Mouse (Mus musculus): Measurements from ENCODE around the gene Rimklb.
"Not testable (repeated sequence)": the region's sequence is repeated elsewhere in the genome, so short reads cannot be mapped to it uniquely, and the experiment has no call there.

Rimklb gene

GRCm38 (mm10) chr6:122498661-122499060, at the start of gene Rimklb:
Gene Rimklb (minus strand): TSS chr6:122498761.
- DNase-seq = no peak

- DNase-seq = no peak
These were observed 47.4 kb upstream of the Rimklb start for GRCm38 (mm10) chr6:122545948-122546347.

DNA sequence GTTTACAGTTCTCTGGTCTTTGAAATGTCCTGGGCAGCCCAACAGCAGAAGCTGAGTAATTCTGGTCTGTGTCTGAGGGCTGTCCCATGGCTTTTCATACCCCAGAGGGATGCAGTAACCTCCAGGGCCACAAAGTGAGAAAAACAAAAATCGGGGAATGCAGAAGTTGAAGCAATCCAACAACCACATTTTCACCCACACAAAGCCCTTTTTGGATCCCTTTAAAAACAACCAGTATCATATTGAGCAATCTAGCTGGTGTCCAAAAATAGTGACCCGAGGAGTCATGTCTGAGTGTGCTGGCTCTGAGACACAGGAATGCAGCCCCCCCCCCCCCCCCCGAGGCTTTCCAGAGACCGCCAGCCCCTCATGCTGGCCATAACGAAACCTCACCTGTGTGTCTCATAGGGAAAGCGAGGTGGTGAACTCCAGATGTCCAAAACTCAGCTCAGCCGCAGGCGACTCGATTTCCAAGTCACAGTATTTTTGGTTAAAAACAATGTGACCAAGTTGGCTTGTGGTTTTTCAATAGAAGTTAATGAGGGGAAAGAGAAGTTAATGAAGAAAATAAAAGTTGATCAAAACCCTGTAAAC, 46.8 kb upstream of the Rimklb start:
- DNase-seq = no peak

- no peak for DNase-seq
These were observed 46.1 kb upstream of the Rimklb start for GRCm38 (mm10) chr6:122544672-122545071.

- DNase-seq = no peak
These were observed 45.0 kb upstream of the Rimklb start for GRCm38 (mm10) chr6:122543574-122543973.

DNA sequence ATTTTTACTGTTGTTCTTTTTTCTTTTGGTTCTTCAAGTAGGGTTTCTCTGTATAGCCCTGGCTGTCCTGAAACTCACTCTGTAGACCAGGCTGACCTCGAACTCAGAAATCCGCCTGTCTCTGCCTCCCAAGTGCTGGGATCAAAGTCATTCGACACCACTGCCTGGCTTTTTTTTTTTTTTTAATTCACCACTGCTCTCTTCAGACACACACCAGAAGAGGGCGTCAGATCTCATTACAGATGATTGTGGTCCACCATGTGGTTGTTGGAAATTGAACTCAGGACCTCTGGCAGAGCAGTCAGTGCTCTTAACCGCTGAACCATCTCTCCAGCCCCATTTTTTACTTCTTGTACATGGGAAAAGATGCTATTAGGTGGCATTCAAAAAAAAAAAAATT, 43.9 kb upstream of the Rimklb start:
- DNase-seq = not testable (repeated sequence)

- no peak for DNase-seq
These were observed 41.0 kb upstream of the Rimklb start for GRCm38 (mm10) chr6:122539564-122539963.

GRCm38 (mm10) chr6:122534032-122534431, 35.5 kb upstream of the Rimklb start:
- no peak for DNase-seq

- DNase-seq = peak; percentile 71
These were observed 34.3 kb upstream of the Rimklb start for GRCm38 (mm10) chr6:122532883-122533302.

DNA sequence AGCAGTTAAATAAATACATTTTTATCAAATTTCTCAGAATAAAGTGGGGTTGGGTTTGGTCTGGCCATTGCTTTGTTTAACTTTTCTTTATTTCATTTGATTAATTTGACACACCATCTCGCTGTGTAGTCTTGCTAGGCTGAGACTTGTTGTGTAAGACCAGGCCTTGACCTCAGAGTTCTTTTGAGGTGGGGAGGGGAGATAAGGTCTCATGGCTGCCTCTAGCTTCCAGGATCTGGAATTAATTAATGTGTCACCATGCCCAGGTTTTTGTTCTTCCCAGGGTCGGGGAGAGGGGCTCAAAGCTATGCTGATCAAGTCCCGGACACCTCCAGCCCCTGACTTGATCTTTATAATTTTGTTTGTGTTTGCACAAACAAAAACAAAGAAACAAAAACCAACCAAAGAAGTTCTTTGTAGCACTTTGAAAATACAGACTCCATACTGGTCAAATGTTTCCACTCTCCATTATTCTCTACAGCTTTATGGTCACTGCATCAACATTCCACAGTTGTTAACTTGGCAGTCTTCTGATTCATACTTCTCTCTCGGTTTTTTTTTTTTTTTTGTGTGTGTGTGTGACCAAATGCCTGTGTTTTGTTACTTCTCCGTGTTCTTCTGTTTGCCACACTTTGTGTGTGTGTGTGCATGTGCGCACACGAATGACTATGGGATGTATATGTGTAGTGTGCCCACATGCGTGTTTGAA, 33.1 kb upstream of the Rimklb start:
- DNase-seq = no peak

DNA sequence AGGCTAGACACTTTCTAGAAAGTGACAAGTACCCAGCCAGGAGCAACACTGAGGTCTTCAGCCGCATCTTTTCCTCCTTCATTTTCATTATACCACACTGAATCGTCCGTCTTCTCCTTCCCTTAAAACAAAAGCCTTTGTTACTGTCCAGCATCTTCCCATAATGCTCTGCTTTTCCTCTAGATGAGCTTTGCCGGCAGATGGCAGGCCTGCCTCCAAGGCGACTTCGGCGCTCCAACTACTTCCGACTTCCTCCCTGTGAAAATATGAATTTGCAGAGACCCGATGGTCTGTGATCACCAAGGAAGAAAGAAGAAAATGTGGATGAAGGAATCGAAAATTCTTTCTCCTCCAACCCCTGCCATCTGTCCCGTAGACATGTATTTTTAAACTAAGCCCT, 29.6 kb upstream of the Rimklb start:
- no peak for DNase-seq

DNA sequence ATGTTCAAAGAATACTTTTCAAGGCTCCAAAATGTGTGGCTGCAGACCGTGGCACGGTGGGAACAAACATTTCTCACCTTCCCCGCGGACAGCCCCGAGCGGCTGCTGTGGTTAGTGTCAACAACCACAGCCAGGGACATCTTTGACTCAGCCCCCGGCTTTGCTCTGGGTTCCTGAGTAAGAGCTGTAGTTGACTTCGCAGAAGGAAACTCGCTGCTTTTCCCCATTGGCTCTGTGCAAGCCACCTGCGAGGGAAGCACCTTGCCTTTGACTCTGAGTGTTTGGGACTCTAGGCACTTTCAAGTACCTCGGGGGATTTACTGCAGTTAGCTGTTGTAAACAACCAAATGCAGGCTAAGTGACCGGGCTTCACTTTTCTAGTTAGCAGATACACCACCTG, 29.0 kb upstream of the Rimklb start:
- no peak for DNase-seq

- DNase-seq = no peak
These were observed 24.7 kb upstream of the Rimklb start for GRCm38 (mm10) chr6:122523289-122523688.

- peak; percentile 56 for DNase-seq
These were observed 24.0 kb upstream of the Rimklb start for GRCm38 (mm10) chr6:122522595-122522994.

- peak; percentile 27 for DNase-seq
These were observed 20.8 kb upstream of the Rimklb start for GRCm38 (mm10) chr6:122519384-122519783.

DNA sequence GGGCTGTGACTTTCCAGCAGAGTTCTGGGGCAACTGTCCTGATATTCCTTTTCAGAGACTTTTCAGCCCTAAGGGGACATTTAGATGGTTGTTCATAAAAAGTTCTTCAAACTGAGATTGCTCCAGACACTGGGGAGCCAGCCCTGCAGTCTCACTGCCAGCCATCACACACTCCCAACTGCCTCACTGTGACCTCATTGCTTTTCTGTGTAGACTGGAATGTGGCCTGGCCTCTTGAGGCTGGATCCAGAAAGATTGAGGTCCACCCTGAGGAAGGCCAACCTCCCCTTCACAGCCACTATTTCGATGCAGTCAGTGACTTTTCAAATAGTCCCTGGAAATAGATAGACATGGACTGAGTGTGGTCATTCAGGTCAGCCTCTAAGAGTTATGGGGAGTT, 19.1 kb upstream of the Rimklb start:
- DNase-seq = no peak

- not testable (repeated sequence) for DNase-seq
These were observed 17.2 kb upstream of the Rimklb start for GRCm38 (mm10) chr6:122515762-122516161.

- DNase-seq = no peak
These were observed 15.8 kb upstream of the Rimklb start for GRCm38 (mm10) chr6:122514312-122514711.

GRCm38 (mm10) chr6:122512914-122513878, 14.6 kb upstream of the Rimklb start:
- no peak for DNase-seq

DNA sequence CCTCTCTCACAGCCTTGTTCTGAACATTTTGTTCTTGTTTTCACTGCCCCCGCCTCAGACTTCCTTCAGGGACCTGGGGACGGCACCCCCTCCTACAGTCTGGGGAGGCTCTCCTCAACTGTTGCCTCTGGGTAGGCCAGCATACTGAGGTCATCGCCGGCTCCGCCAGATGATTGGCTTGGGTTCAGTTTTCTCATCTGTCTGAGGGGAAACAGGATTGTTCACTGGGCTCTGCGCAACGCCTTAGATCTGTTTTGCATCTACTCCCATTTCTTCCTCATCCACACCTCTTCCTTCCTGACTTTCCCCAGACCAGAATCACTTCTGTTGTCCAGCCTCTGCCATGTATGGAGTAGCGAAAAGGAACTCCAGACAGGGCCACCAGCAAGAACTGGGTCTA, 9.9 kb upstream of the Rimklb start:
- no peak for DNase-seq

GRCm38 (mm10) chr6:122505545-122505944, 7.0 kb upstream of the Rimklb start, which contains the start of gene Mfap5:
Gene Mfap5 (plus strand): TSS chr6:122505845.
- DNase-seq = no peak

- DNase-seq = no peak
These were observed 6.5 kb upstream of the Rimklb start for GRCm38 (mm10) chr6:122505041-122505440.

GRCm38 (mm10) chr6:122496501-122496900, 2.1 kb downstream of the Rimklb start:
- no peak for DNase-seq
